16 mouse cellular contexts compared by ENCODE assay signal in the genomic region with DNA sequence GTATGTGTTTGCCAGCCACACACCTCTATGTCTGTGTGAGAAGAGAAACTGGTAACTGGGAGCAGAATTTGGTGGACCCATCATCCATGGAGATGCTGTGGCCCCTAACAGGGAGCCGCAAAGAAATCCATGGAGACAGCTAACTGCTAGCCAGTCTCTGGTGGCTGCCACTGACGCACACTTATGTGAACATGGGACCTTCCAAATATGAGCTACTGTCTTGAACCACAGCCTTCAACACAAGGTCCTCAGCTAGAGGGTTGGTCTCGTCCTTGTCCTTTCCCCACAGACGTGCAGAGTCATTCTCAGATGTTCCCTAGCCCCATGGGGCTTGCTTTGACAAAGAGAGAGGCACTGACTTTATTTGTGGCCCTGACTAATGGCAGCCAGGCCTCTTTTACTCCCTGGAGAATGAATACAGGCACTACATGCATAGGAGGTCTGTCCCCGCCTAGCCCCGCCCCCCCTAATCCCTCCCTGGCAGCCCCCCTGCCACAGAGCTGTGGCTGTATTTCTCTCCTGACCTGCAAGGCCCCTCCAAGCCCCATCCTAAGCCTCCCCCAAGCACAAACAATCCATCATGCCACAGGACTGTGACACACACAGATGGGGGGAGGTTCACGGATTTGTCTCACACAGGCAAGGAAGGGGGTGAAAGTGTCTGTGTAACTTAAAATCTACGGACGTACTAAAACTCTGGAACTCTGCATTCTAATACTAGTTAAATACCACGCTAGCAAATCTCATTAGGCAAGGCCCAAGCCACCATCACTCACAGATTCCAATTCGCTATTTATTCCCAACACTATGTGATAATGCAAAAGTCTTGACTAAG. TPM values are rescaled to one million over a fixed set of nuclear protein-coding genes. Genes with fewer than 3 reads are reported as not detected.
DNase-seq lines count a peak whose midpoint lies in the region; ATAC-seq lines count a peak whose summit lies in the region.
"Had no signal": no experiment of that assay in that cellular context is flagged by ENCODE, and none has a peak within 500 bp of the region (broad histone marks: within the 10 kb centered on the region; RNA-seq: fewer than 3 reads in every experiment).

No protein-coding gene starts in this region.

- no peak overlapping the region for H3K27ac ChIP-seq in liver, embryonic 11.5 days (ENCODE audit: low read depth, low read length)
- H3K27ac ChIP-seq in brown adipose tissue, adult 24 weeks (replicated peaks; ENCODE audit: low read depth, low read length): 0 out of 2 replicates have a peak overlapping the region, but pooled peaks have one; percentile 4
- H3K27ac ChIP-seq in liver, embryonic 16.5 days (ENCODE audit: low read length): 0 out of 2 replicates have a peak overlapping the region, but pooled peaks have one; percentile 4
- H3K27ac ChIP-seq: embryonic facial prominence, embryonic 13.5 days; forebrain, embryonic 15.5 days; hindbrain, embryonic 15.5 days; kidney, embryonic 15.5 days had no signal

- H3K9ac ChIP-seq in liver, embryonic 11.5 days (ENCODE audit: low read depth, low read length): 0 out of 2 replicates have a peak overlapping the region, but pooled peaks have one; percentile 27
- no peak overlapping the region for H3K9ac ChIP-seq in liver, embryonic 16.5 days (ENCODE audit: low read depth, low read length)
- H3K9ac ChIP-seq: embryonic facial prominence, embryonic 13.5 days; forebrain, embryonic 15.5 days; heart, embryonic 12.5 days; hindbrain, embryonic 15.5 days; kidney, embryonic 15.5 days had no signal

- no peak overlapping the region for H3K4me3 ChIP-seq in liver, embryonic 11.5 days (ENCODE audit: low read depth, low read length)
- no peak overlapping the region for H3K4me3 ChIP-seq in brown adipose tissue, adult 24 weeks (ENCODE audit: insufficient read depth, low read depth, low read length)
- no peak overlapping the region for H3K4me3 ChIP-seq in liver, embryonic 16.5 days (ENCODE audit: low read depth, low read length)
- H3K4me3 ChIP-seq: embryonic facial prominence, embryonic 13.5 days; forebrain, embryonic 15.5 days; heart, embryonic 12.5 days; hindbrain, embryonic 15.5 days; kidney, embryonic 15.5 days had no signal

- H3K4me2 ChIP-seq in liver, embryonic 11.5 days: no peak overlapping the region
- H3K4me2 ChIP-seq in liver, embryonic 16.5 days (ENCODE audit: low read depth, low read length): no peak overlapping the region
- H3K4me2 ChIP-seq: embryonic facial prominence, embryonic 13.5 days; forebrain, embryonic 15.5 days; heart, embryonic 12.5 days; hindbrain, embryonic 15.5 days; kidney, embryonic 15.5 days had no signal

- 44% methylated on average over 11 of the region's 11 CpGs for WGBS in liver, embryonic 11.5 days
- 42% methylated on average over 11 of the region's 11 CpGs for whole genome bisulfite sequencing in liver, embryonic 16.5 days (ENCODE audit: insufficient replicate concordance)

- H3K4me1 ChIP-seq in liver, embryonic 11.5 days (replicated peaks; ENCODE audit: control insufficient read depth, insufficient read depth, low read length): peaks cover 73% of the 10 kb centered on the region
- H3K4me1 ChIP-seq in brown adipose tissue, adult 24 weeks (ENCODE audit: control insufficient read depth, insufficient read depth, insufficient read length, low read length): peaks cover 19% of the 10 kb centered on the region
- peaks cover 78% of the 10 kb centered on the region for H3K4me1 ChIP-seq in liver, embryonic 16.5 days (ENCODE audit: control insufficient read depth, low read depth, low read length)

- no peaks in the 10 kb centered on the region for H3K36me3 ChIP-seq in liver, embryonic 11.5 days (ENCODE audit: control insufficient read depth, insufficient read depth, low read length)
- H3K36me3 ChIP-seq in liver, embryonic 16.5 days (ENCODE audit: control insufficient read depth, insufficient read depth): no peaks in the 10 kb centered on the region
- H3K36me3 ChIP-seq: embryonic facial prominence, embryonic 13.5 days; forebrain, embryonic 15.5 days; heart, embryonic 12.5 days; hindbrain, embryonic 15.5 days; kidney, embryonic 15.5 days had no signal

- DNase-seq in adrenal gland, adult 2 months: peak; percentile 69
- no peak for DNase-seq in adrenal gland, postnatal 4 days (ENCODE audit: low spot score in 2 of 2)
- no peak for DNase-seq in liver, embryonic 11.5 days (ENCODE audit: low spot score)
- no peak for DNase-seq in liver
- no peak for DNase-seq in spleen, postnatal 36 days (ENCODE audit: low spot score in 2 of 2)
- DNase-seq: cerebellum, adult 9-11 months; gastrocnemius, postnatal 10 days; right cerebral cortex, postnatal 4 days had no signal

- ATAC-seq in liver, embryonic 11.5 days (replicated peaks; ENCODE audit: low FRiP score): no peak
- ATAC-seq in liver, embryonic 16.5 days (ENCODE audit: low read depth): no peak
- ATAC-seq in cerebellum, adult (ENCODE audit: insufficient number of reproducible peaks, low FRiP score, low TSS enrichment): no peak
- ATAC-seq: forebrain, embryonic 15.5 days had no signal

- H3K27me3 ChIP-seq in liver, embryonic 11.5 days (replicated peaks; ENCODE audit: control insufficient read depth, insufficient read depth, low read length): peaks cover 8% of the 10 kb centered on the region
- H3K27me3 ChIP-seq in liver, embryonic 16.5 days (ENCODE audit: control insufficient read depth, insufficient read depth, low read depth, low read length): peaks cover 13% of the 10 kb centered on the region

- no peaks in the 10 kb centered on the region for H3K9me3 ChIP-seq in liver, embryonic 11.5 days (ENCODE audit: control insufficient read depth, low read length)
- no peaks in the 10 kb centered on the region for H3K9me3 ChIP-seq in liver, embryonic 16.5 days (replicated peaks; ENCODE audit: control insufficient read depth, low read length)
- H3K9me3 ChIP-seq: embryonic facial prominence, embryonic 13.5 days; forebrain, embryonic 15.5 days; heart, embryonic 12.5 days; hindbrain, embryonic 15.5 days; kidney, embryonic 15.5 days had no signal

RNA-seq across cellular contexts. Expression of a gene that starts 16.0 kb away (rescaled TPM):
- total RNA-seq in adrenal gland, adult 2 months (2021): 10 to 100 TPM; 79.4 to 97.0 TPM
- polyA plus RNA-seq in adrenal gland, adult 2 months (2012; rRNA removed): 111 and 119 TPM in 2 replicates
- total RNA-seq in adrenal gland, postnatal 4 days (2021): 100 to 1,000 TPM; 107 to 110 TPM
- 63.6 and 70.9 TPM in 2 replicates for polyA plus RNA-seq in liver, embryonic 11.5 days (2014; fragmentation: Nextera tagmentation; extraction: Ambion mirVana)
- 17.7 and 26.1 TPM in 2 replicates for polyA plus RNA-seq in brown adipose tissue, adult 24 weeks (2012; ENCODE audit: insufficient read depth, insufficient read length, missing spikeins)
- 21.5 and 21.6 TPM in 2 replicates for polyA plus RNA-seq in liver, embryonic 16.5 days (2015; fragmentation: Nextera tagmentation; extraction: Ambion mirVana)
